Mouse (Mus musculus) right cerebral cortex, postnatal 36 days (tissue): Measurements from ENCODE around the gene Olfr1033.
"Not testable (repeated sequence)": the region's sequence is repeated elsewhere in the genome, so short reads cannot be mapped to it uniquely, and the experiment has no call there.

Experiments used
- DNase-seq, 2 experiments: peaks; one replicate each; pipeline ENCODE4 v3.0.0; 2022; ENCODE audit warnings: low spot score in 2 of 2, mixed read lengths in 1 of 2

The Olfr1033 gene

GRCm38 (mm10) chr2:86020406-86020805 is at the start of gene Olfr1033:
Olfr1033 (plus strand) TSS chr2:86020633.
- DNase-seq, result not testable (repeated sequence)

GRCm38 (mm10) chr2:85973595-85973994 is 46.8 kb upstream of the Olfr1033 start, which contains the start of gene Olfr1029:
Olfr1029 (plus strand) TSS chr2:85973895.
- no peak for DNase-seq

- DNase-seq, result no peak
Measured at GRCm38 (mm10) chr2:85978976-85979375, 41.5 kb upstream of the Olfr1033 start, which contains the start of gene Olfr1030. Olfr1030 (plus strand) TSS chr2:85979276.

GRCm38 (mm10) chr2:85990004-85990403 is 30.4 kb upstream of the Olfr1033 start, which contains the start of gene Olfr1031:
Olfr1031 (plus strand) TSS chr2:85990304.
- DNase-seq, result no peak

GRCm38 (mm10) chr2:86005240-86005639 is 15.2 kb upstream of the Olfr1033 start, which contains the start of gene Olfr1032:
Olfr1032 (plus strand) TSS chr2:86005540.
- DNase-seq, result no peak

- not testable (repeated sequence) for DNase-seq
Measured at GRCm38 (mm10) chr2:86021518-86021917, 1.1 kb downstream of the Olfr1033 start.

- DNase-seq, result no peak
Measured at GRCm38 (mm10) chr2:86045561-86045960, 25.1 kb downstream of the Olfr1033 start, which contains the start of gene Olfr1034. Olfr1034 (plus strand) TSS chr2:86045861.

GRCm38 (mm10) chr2:86050777-86051176 is 30.3 kb downstream of the Olfr1033 start:
- DNase-seq, result not testable (repeated sequence)

- DNase-seq, result not testable (repeated sequence)
Measured at GRCm38 (mm10) chr2:86063766-86064165, 43.3 kb downstream of the Olfr1033 start.

GRCm38 (mm10) chr2:86070189-86070588 is 49.8 kb downstream of the Olfr1033 start:
- DNase-seq, result no peak

GRCm38 (mm10) chr2:86073692-86074091 is 53.3 kb downstream of the Olfr1033 start, which contains the start of gene Olfr1036:
Olfr1036 (plus strand) TSS chr2:86073992.
- DNase-seq, result not testable (repeated sequence)

GRCm38 (mm10) chr2:86080478-86080877 is 60.0 kb downstream of the Olfr1033 start:
- DNase-seq, result not testable (repeated sequence)

GRCm38 (mm10) chr2:86087285-86087684 is 66.9 kb downstream of the Olfr1033 start, which contains the start of gene Olfr1037:
Olfr1037 (minus strand) TSS chr2:86087385.
- DNase-seq, result no peak
